ENCODE assay signal across 15 mouse cellular contexts in the genomic region with DNA sequence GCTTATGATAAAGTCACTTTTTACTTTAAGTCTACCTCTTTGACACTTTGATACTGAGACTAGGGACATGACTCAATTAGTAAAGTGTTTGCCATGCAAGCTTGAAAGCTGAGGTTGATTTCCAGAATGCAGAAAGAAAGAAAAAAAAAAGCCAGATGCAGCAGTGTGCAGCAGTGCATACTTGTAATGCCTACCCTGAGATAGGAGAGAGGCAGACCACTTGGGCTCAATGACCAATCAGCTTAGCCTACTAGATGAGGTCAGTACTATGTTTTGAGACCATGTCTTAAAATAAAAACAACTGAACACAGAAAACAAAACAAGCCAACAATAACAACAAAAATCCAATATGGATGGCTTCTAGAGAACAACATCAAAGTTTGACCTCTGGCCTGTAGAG.
"Had no signal": no experiment of that assay in that cellular context is flagged by ENCODE, and none has a peak within 500 bp of the region (broad histone marks: within the 10 kb centered on the region; RNA-seq: fewer than 3 reads in every experiment).

No protein-coding gene starts in this region.

- H3K36me3 ChIP-seq: neural tube, embryonic 15.5 days; stomach, embryonic 15.5 days had no signal

- H3K27me3 ChIP-seq: neural tube, embryonic 15.5 days; stomach, embryonic 15.5 days had no signal

- H3K4me3 ChIP-seq: neural tube, embryonic 15.5 days; stomach, embryonic 15.5 days had no signal

- H3K27ac ChIP-seq: neural tube, embryonic 15.5 days; stomach, embryonic 15.5 days; stomach, postnatal 0 days had no signal

- H3K9ac ChIP-seq: neural tube, embryonic 15.5 days; stomach, embryonic 15.5 days had no signal

- H3K9me3 ChIP-seq: neural tube, embryonic 15.5 days; stomach, embryonic 15.5 days had no signal

- H3K4me2 ChIP-seq: neural tube, embryonic 15.5 days; stomach, embryonic 15.5 days had no signal

- H3K4me1 ChIP-seq: neural tube, embryonic 15.5 days; stomach, embryonic 15.5 days had no signal

- DNase-seq: retina, postnatal 1 day; right cerebral cortex, adult 18-20 months; right cerebral cortex, postnatal 14 days; right cerebral cortex, postnatal 25 days; right cerebral cortex, postnatal 4 days; spleen, adult 18-20 months; thymus, adult 18-20 months; thymus, adult 2 months; thymus, postnatal 14 days; thymus, postnatal 25 days; thymus, postnatal 36 days; thymus, postnatal 4 days had no signal
